Mouse (Mus musculus) cerebellum, postnatal 4 days (tissue): ENCODE data around the gene Defb30.

Experiments
- DNase-seq, 2 experiments: peaks; one replicate each; pipeline ENCODE4 v3.0.0; 2022; ENCODE audit warnings: low spot score in 2 of 2, mixed read lengths in 1 of 2

The Defb30 gene

GRCm38 (mm10) chr14:63049910-63050370, at the start of gene Defb30:
Gene Defb30 (minus strand): TSS chr14:63049960.
- no peak for DNase-seq

- DNase-seq = no peak
These were observed 17.9 kb upstream of the Defb30 start for GRCm38 (mm10) chr14:63067708-63068107.

- DNase-seq = peak; percentile 76 to 80
These were observed 17.0 kb upstream of the Defb30 start for GRCm38 (mm10) chr14:63066630-63067310.

GRCm38 (mm10) chr14:63065391-63065790, 15.6 kb upstream of the Defb30 start:
- DNase-seq = no peak

- no peak for DNase-seq
These were observed 12.4 kb upstream of the Defb30 start for GRCm38 (mm10) chr14:63062184-63062583.

- no peak for DNase-seq
These were observed 10.6 kb upstream of the Defb30 start for GRCm38 (mm10) chr14:63060361-63060760.

- DNase-seq = peak; percentile 37 to 72
These were observed 5.0 kb upstream of the Defb30 start for GRCm38 (mm10) chr14:63054729-63055128.

GRCm38 (mm10) chr14:63050769-63051168, 1.0 kb upstream of the Defb30 start:
- peak; percentile 36 to 69 for DNase-seq

GRCm38 (mm10) chr14:63046691-63047090, 3.1 kb downstream of the Defb30 start, which contains the start of gene Defb42:
Gene Defb42 (plus strand): TSS chr14:63046991.
- no peak for DNase-seq

GRCm38 (mm10) chr14:63020524-63021156, 29.1 kb downstream of the Defb30 start:
- no peak for DNase-seq

- DNase-seq = no peak
These were observed 35.1 kb downstream of the Defb30 start for GRCm38 (mm10) chr14:63014667-63015066.

- no peak for DNase-seq
These were observed 36.7 kb downstream of the Defb30 start for GRCm38 (mm10) chr14:63013082-63013481.

- no peak for DNase-seq
These were observed 38.3 kb downstream of the Defb30 start, which contains the start of gene Defb43 for GRCm38 (mm10) chr14:63011471-63011870. Gene Defb43 (plus strand): TSS chr14:63011771.

GRCm38 (mm10) chr14:63002588-63002987, 47.2 kb downstream of the Defb30 start:
- DNase-seq = no peak

GRCm38 (mm10) chr14:62998977-62999376, 50.8 kb downstream of the Defb30 start:
- no peak for DNase-seq

- no peak for DNase-seq
These were observed 52.0 kb downstream of the Defb30 start, which contains the start of gene Defb47 for GRCm38 (mm10) chr14:62997777-62998176. Gene Defb47 (plus strand): TSS chr14:62998077.

GRCm38 (mm10) chr14:62991849-62992510, 57.8 kb downstream of the Defb30 start:
- no peak for DNase-seq

- DNase-seq = no peak
These were observed 58.5 kb downstream of the Defb30 start for GRCm38 (mm10) chr14:62991271-62991670.

GRCm38 (mm10) chr14:62984410-62984809, 65.3 kb downstream of the Defb30 start, which contains the start of gene Defb48:
Gene Defb48 (minus strand): TSS chr14:62984510.
- no peak for DNase-seq
